Mouse (Mus musculus): ENCODE measurements around the gene Kcnip3. TPM values are rescaled to one million over a fixed set of nuclear protein-coding genes. Genes with fewer than 3 reads are reported as not detected.

Kcnip3 gene
- polyA plus RNA-seq, 1 experiment from 2014 or later: 4.0 TPM

DNA sequence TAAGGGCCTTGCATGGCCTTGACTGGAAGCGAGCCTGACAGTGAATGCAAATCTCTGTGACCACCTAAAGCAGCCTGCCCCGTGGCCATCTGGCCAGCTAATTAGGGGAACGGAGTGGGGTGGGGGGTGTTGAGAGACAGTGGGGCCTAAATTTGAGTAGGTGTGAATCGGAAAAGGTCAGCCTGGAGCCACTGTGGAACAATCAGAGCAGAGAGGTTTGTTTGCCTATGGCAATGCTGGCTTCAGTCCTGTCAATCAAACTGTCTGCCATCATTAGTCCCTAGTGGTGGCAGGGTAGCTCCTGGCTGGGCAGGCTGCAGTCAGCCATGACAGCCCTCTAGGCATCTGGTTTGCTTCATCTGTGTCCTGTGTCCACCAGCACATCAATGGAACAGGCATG is 10.5 kb downstream of the Kcnip3 start:
- no peak for ATAC-seq
- WGBS: 39% methylated on average over 4 of the region's 4 CpGs
- Histone ChIP-seq H3K4me3 (replicated peaks) (no peak overlapping the region), H3K4me1 (replicated peaks) (no peaks in the 10 kb centered on the region; the same call in 1 of the 2 replicates), H3K9me3 (no peaks in the 10 kb centered on the region), H3K9ac (no peak overlapping the region), H3K27me3 (replicated peaks) (no peaks in the 10 kb centered on the region), H3K27ac (no peak overlapping the region), H3K36me3 (no peaks in the 10 kb centered on the region), H3K4me2 (replicated peaks) (no peak overlapping the region)

DNA sequence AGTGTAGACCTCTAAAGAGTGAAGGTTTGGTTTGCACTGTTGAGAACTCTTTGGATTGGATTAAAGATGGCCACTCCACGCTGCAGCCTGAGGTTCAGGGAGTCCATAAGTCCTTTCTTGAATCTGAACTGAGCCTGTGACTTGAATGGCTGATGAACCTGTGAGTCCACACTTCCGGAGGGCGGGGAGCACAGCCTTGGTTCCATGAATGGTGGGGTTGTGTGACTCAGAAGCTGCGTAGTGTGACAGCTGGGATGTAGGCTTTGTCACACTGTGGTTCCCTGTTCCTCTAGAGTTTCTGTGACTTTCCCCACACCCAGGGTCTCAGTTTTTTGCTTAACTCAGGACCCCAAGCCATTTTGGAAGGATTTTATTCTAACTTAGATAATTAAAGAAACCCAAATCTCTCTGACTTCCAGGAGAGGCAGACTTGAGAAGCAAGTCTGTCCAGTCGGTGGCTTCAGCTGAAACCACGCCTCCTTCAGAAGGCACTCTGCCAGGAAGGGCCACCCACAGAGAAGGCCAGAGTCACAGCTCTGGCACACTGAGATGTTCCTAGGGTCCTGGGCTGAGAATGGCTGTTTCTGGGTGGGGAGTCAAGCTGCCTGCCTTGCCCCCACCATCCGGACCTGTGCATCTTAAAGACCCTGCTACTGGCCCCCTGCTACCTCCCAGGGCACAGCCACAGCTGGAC is 13.8 kb downstream of the Kcnip3 start:
- WGBS: 50% methylated on average over 7 of the region's 7 CpGs

DNA sequence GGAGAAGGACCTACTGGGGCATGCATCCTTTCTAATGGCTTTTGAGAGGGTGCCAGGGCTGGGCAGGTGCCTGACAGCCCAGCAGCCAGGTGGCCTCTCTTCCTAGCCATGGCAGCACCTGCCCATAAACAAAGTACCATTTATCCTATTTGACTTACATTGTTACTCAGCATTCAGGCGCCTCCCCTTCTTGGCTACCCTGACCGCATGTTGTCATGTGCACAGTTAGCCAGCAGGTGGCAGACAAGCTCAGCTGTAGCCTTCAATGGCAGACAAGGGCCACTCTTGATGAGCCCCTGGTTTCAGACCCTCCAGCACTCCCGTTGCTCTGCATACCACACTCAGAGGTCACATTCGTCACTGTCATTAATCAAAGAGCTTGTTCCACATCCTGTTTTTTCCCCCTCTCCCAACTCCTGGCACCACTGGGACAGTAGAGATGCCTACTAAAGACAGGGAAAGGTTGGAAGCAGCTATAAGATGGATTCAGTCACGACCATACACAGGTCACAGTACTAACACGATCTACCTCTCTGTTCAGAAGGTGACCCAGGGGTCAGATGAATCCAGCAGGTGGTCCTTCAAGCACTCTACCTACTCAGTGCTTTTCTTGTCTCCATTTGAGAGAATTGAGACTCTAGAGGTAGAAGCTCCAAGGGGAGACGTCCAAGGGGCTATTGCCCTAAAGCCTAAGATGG is 14.7 kb downstream of the Kcnip3 start:
- Histone ChIP-seq H3K4me3 (replicated peaks) (no peak overlapping the region), H3K36me3 (no peaks in the 10 kb centered on the region), H3K27ac (no peak overlapping the region), H3K9me3 (no peaks in the 10 kb centered on the region), H3K4me2 (replicated peaks) (no peak overlapping the region), H3K27me3 (replicated peaks) (no peaks in the 10 kb centered on the region), H3K9ac (no peak overlapping the region), H3K4me1 (replicated peaks) (no peaks in the 10 kb centered on the region; the same call in 1 of the 2 replicates)
- ATAC-seq: peak; percentile 77
- WGBS: 33% methylated on average over 7 of the region's 7 CpGs

More for the DNA sequence above, 13.8 kb downstream of the Kcnip3 start:
- H3K4me1 ChIP-seq (replicated peaks): no peaks in the 10 kb centered on the region; the same call in 1 of the 2 replicates
- H3K9me3 ChIP-seq: no peaks in the 10 kb centered on the region
- no peak overlapping the region for H3K9ac ChIP-seq
- ATAC-seq: 0 out of 2 replicates have a peak, but pooled peaks have one; percentile 32
- H3K27ac ChIP-seq: no peak overlapping the region
- no peaks in the 10 kb centered on the region for H3K36me3 ChIP-seq
- H3K4me3 ChIP-seq (replicated peaks): no peak overlapping the region
- H3K4me2 ChIP-seq (replicated peaks): no peak overlapping the region
- H3K27me3 ChIP-seq (replicated peaks): no peaks in the 10 kb centered on the region

DNA sequence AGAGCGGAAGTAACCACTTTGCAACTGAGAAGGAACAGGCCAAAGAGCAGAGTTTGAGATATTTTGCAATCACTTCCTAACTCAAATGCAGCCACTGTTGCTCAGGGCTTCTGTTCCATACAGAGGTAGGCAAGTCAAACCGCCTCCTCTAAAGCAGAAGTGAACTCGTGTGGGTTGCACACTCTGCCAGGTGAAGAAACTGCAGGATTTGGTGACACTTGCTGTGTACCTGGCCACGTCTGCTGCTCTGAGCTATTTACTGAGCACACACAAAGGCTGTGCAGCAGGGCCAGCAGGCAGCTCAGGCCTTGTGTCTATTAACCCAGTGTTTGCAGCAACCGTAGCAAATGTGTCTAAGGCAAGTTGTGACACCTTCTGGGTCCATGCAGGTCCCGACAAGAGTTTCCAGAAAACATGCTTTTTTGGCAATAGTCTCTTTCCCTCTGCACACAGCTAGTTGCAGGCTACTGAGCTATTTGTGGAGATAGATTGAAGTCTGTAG is 15.7 kb downstream of the Kcnip3 start:
- no peaks in the 10 kb centered on the region for H3K36me3 ChIP-seq
- no peak overlapping the region for H3K4me3 ChIP-seq (replicated peaks)
- H3K27me3 ChIP-seq (replicated peaks): no peaks in the 10 kb centered on the region
- H3K9ac ChIP-seq: no peak overlapping the region
- no peak for ATAC-seq
- H3K4me2 ChIP-seq (replicated peaks): no peak overlapping the region
- H3K9me3 ChIP-seq: no peaks in the 10 kb centered on the region
- no peak overlapping the region for H3K27ac ChIP-seq
- no peaks in the 10 kb centered on the region; the same call in 1 of the 2 replicates for H3K4me1 ChIP-seq (replicated peaks)
- WGBS: 79% methylated on average over 6 of the region's 6 CpGs

DNA sequence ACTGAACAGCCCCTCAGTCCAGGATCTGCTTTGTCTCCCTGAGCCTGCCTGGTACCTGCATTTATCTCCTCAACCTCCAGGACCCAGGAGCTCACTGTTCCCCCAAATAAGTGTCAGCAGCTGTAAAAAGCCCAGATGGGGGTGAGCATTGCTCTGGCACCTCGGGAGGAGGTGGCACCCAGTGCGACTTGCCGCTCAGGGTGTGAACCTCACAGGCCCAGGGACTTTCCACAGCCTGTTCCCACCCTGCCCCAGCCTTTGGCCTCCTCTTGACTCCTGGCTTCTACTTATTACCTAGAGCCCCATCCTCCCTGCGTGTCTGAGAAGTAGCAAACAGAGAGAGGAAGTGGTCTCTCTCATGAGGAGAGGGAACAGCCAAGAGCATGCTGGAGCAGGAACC is 16.7 kb downstream of the Kcnip3 start:
- WGBS: 34% methylated on average over 4 of the region's 4 CpGs
- H3K4me3 ChIP-seq (replicated peaks): no peak overlapping the region
- H3K4me1 ChIP-seq (replicated peaks): no peaks in the 10 kb centered on the region; the same call in 1 of the 2 replicates
- no peak for ATAC-seq
- H3K9me3 ChIP-seq: no peaks in the 10 kb centered on the region
- H3K36me3 ChIP-seq: no peaks in the 10 kb centered on the region
- H3K27ac ChIP-seq: no peak overlapping the region
- H3K4me2 ChIP-seq (replicated peaks): no peak overlapping the region
- H3K27me3 ChIP-seq (replicated peaks): no peaks in the 10 kb centered on the region
- no peak overlapping the region for H3K9ac ChIP-seq

DNA sequence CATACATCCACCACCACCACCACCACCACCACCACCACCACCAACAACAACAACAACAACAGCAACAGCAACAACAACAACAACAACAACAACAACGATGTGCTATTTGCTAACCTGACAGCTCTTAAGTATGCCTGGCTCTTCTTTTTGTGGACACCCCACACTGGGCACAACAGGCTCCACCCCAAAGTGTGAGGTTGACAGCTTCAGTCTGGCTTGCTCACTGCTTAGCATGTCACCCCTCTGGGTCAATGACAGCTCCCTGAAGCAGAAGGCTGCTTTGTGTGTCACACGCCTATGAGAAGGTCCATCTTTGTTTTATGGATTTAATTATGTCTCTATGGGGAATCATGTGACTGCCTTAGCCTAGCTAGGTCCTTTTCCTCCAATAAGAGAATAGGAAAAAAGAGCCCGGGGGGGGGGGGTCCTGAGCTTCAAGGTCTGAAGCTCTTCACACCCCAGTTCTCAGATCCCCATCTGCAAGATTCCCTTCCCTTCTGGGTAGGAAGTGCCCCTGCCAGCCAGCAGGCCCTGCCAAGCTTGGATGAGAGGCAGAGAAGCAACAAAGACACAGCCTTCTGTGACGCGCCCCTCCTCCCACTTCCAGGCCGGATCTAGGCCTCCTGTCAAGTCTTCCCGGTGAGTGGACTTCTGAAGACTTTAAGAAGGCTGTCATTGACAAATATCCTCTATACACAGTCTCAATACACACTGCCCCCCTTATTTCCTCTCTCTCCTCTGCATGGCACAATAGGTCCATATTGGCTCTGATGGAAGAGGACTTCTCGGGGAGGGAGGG is 17.9 kb downstream of the Kcnip3 start:
- Histone ChIP-seq H3K4me2 (replicated peaks) (no peak overlapping the region), H3K36me3 (no peaks in the 10 kb centered on the region), H3K27me3 (replicated peaks) (no peaks in the 10 kb centered on the region), H3K27ac (no peak overlapping the region), H3K9me3 (no peaks in the 10 kb centered on the region), H3K4me3 (replicated peaks) (no peak overlapping the region), H3K4me1 (replicated peaks) (no peaks in the 10 kb centered on the region; the same call in 1 of the 2 replicates), H3K9ac (no peak overlapping the region)
- no peak for ATAC-seq
- WGBS: 52% methylated on average over 8 of the region's 8 CpGs

DNA sequence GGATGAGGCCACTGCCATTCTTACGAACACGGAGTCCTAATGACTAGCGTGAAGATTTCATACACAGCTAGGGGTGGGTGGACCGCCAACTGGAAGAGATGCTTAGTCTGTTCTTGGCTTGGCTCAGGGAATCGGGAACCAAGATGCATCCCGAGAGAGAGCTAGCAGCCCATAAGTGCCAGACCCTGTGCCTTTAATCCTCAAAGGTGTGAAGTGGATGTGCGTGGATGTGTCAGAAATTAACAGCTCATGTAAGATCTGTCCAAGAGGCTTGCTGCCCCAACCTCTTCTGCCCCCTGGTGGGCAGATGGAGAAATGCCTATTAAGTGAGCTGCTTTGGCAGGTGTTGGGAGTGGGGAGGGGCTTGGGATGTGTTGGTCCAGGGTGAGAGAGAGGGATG is 20.8 kb downstream of the Kcnip3 start:
- H3K27me3 ChIP-seq (replicated peaks): no peaks in the 10 kb centered on the region
- no peaks in the 10 kb centered on the region for H3K4me1 ChIP-seq (replicated peaks)
- no peak; the same call in 1 of the 2 replicates for ATAC-seq
- H3K4me3 ChIP-seq (replicated peaks): no peak overlapping the region
- H3K36me3 ChIP-seq: no peaks in the 10 kb centered on the region
- H3K4me2 ChIP-seq (replicated peaks): no peak overlapping the region
- H3K9me3 ChIP-seq: no peaks in the 10 kb centered on the region
- H3K27ac ChIP-seq: no peak overlapping the region
- no peak overlapping the region for H3K9ac ChIP-seq
- WGBS: 50% methylated on average over 7 of the region's 7 CpGs

DNA sequence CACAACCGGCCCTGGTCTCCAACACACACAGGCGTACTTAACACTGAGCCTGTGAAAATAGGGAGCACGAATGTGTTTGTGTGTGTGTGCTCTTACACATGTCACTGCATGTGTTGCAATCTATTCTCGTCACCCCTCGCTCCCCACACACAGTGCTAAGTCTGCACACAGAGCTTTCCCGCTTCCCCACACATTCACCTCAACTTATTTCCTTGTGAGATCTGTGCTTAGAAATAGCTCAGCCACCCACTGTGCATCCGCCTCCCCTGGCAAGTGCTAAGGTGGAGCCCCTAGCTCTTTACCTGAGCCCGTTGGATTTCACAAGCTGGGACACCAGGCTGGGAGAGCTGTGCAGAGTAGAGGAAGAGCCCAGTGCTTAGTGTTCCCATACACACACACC is 23.1 kb downstream of the Kcnip3 start:
- Histone ChIP-seq H3K4me1 (replicated peaks) (no peaks in the 10 kb centered on the region), H3K9ac (no peak overlapping the region), H3K9me3 (no peaks in the 10 kb centered on the region), H3K27me3 (replicated peaks) (no peaks in the 10 kb centered on the region), H3K36me3 (no peaks in the 10 kb centered on the region), H3K4me2 (replicated peaks) (no peak overlapping the region), H3K4me3 (replicated peaks) (no peak overlapping the region), H3K27ac (no peak overlapping the region)
- no peak for ATAC-seq
- 77% methylated on average over 8 of the region's 8 CpGs for WGBS

DNA sequence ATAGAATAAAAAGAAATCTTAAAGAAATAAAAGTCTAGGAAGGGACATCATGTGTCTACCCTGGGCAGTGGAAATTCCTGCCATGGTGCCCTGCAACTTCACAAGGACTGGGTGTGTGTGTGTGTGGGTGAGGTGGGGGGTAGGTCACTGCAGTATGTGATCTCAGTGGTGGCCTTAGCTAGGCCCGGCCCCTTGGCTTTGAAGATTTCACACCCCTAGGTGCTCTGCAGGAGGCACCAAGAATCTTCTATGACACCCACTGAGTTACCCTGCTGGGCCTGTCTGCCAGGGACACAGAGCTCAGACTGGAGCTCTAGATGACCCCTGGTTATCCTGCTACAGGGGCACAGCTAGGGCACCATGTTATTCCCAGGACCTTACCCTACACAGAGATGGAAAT is 25.6 kb downstream of the Kcnip3 start:
- Histone ChIP-seq H3K27ac (no peak overlapping the region), H3K9ac (no peak overlapping the region), H3K36me3 (no peaks in the 10 kb centered on the region), H3K4me3 (replicated peaks) (no peak overlapping the region), H3K27me3 (replicated peaks) (no peaks in the 10 kb centered on the region), H3K4me1 (replicated peaks) (no peaks in the 10 kb centered on the region), H3K9me3 (no peaks in the 10 kb centered on the region), H3K4me2 (replicated peaks) (no peak overlapping the region)
- 47% methylated on average over 1 of the region's 1 CpGs for WGBS
- no peak for ATAC-seq

DNA sequence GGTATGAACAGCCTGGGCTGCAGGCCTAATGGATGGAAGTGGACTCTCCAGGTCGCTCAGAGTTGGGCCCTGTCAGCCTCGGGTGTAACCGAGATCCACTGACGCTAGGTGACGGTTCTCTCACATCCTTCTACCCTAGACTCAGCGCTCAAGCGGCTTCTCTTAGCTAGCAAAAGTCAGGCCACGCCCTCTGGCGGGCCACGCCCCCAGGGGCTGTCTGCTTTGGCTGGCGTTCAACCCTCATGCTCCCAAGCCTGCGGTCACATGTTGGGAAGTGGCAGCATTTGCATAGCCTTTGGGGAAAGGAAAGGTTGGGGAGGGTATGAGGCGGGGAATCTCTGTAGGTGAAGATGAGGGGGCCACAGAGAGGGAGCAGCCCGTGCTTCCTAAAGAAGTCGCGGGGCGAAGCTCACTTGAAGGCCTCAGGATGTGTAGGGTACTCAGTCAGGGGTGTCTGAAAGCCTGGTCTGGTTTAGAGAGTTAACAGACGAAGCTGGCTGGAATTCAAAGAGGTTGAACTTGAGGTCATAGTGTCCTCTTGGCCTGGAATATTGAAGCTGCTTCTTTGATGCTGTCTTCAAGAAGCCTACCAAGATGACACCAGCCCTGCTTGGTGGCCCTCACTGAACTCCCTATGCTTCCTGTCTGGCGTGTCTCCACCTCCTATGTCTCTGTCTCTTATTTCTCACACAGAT is 37.3 kb downstream of the Kcnip3 start:
- WGBS: 8% methylated on average over 19 of the region's 19 CpGs
- ATAC-seq: peak; percentile 78
- Histone ChIP-seq H3K4me3 (replicated peaks) (peak overlapping the region; percentile 11), H3K27me3 (replicated peaks) (peaks cover 60% of the 10 kb centered on the region), H3K27ac (no peak overlapping the region), H3K4me1 (replicated peaks) (peaks cover 29% of the 10 kb centered on the region), H3K36me3 (no peaks in the 10 kb centered on the region), H3K4me2 (replicated peaks) (peak overlapping the region; percentile 52), H3K9ac (no peak overlapping the region), H3K9me3 (no peaks in the 10 kb centered on the region)

DNA sequence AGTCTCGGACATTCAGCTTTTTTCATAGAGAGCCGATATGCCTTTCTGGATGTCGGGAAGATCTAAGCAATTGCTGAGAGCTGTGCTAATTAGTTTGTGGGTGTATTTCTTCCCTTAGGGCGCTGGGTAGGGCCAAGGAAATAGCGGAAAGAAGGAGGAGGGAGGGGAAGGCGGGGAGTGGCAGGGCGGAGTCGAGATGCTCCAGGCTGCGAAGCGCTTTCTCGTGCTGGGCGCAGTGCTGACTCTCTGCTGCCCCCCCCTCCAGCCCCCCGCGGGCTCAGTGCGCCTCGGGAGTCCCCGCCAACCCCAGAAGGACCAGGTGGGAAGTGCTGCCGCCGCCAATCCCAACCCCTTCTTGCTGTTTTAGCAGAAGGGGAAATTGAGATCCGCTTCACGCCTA is 38.9 kb downstream of the Kcnip3 start:
- H3K36me3 ChIP-seq: no peaks in the 10 kb centered on the region
- peaks cover 29% of the 10 kb centered on the region for H3K4me1 ChIP-seq (replicated peaks)
- under 1% methylated on average over 20 of the region's 21 CpGs for WGBS
- peak overlapping the region; percentile 94 for H3K4me2 ChIP-seq (replicated peaks)
- H3K27me3 ChIP-seq (replicated peaks): peaks cover 65% of the 10 kb centered on the region
- H3K27ac ChIP-seq: 0 out of 2 replicates have a peak overlapping the region, but pooled peaks have one; percentile 29
- no peaks in the 10 kb centered on the region for H3K9me3 ChIP-seq
- peak overlapping the region; percentile 56 for H3K4me3 ChIP-seq (replicated peaks)
- 0 out of 2 replicates have a peak overlapping the region, but pooled peaks have one; percentile 50 for H3K9ac ChIP-seq
- peak; percentile 39; the same call in 1 of the 2 replicates for ATAC-seq
